Mouse (Mus musculus) splenic B cell, adult 2 months (primary cell): ENCODE results near the gene Calml3.

Source experiments
- DNase-seq: peaks from one replicate; pipeline ENCODE4 v3.0.0-alpha.2; 2011; ENCODE audit warnings: low read depth, low spot score
- H3K27me3 ChIP-seq: 2 replicates; pipeline ENCODE4 v1.6.1; 2012; ENCODE audit warnings: mild to moderate bottlenecking, low read length, moderate library complexity, mixed read lengths; ENCODE audit not compliant: control insufficient read depth, poor library complexity, insufficient read depth, severe bottlenecking
- H3K36me3 ChIP-seq: 2 replicates; pipeline ENCODE4 v1.6.1; 2012; ENCODE audit warnings: mild to moderate bottlenecking, low read length, moderate library complexity, mixed read lengths; ENCODE audit not compliant: control insufficient read depth, poor library complexity, insufficient read depth, severe bottlenecking

The Calml3 gene

DNA sequence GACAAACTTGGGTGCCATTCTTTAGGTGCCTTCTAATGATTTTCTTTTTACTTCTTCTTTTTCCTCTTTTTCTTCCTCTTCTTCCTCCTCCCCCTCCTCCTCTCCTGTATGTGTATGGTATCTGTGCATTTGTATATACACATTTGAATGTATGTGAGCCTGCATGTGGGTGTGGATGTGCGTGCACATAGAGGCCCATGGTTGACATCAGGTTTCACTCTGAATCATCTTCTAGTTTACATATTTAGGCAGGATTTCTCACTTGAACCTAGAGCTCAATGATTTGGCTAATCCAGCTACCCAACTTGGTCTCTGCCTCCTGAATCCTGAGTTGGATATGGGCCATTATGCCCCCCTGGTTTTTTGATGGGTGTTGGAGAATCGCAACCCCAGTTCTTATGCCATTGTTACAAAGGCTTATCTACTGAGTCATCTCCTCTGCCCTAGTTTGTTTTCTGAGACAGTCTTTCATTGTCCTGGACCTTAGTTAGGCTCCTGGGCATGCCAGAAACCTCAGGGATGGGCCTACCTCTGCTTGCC lies 30.9 kb downstream of the Calml3 start:
- no peak for DNase-seq
- H3K27me3 ChIP-seq = no peaks in the 10 kb centered on the region

DNA sequence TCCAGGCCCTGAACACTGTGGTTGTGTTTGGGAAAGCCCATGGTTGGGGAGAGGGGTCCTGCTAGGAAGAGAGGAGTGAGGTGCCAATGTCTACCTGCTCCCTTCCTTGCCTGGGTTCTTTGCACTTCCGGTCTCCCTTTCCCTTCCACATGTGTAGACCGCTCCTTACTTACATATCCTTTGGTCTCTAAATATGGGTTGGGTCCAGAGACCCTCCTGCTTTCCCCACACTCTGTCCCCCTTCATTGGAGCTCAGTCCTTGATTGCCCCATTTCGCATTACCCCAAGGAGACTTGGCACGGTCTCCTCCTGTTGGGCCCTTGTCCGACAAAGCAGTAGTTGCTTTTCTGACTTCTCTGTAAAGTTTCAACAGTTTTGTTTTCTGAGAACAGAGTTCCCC lies 32.9 kb downstream of the Calml3 start:
- Histone ChIP-seq H3K27me3 (no peaks in the 10 kb centered on the region), H3K36me3 (no peaks in the 10 kb centered on the region)
- no peak for DNase-seq

More for the DNA sequence above, 30.9 kb downstream of the Calml3 start:
- H3K36me3 ChIP-seq = no peaks in the 10 kb centered on the region

DNA sequence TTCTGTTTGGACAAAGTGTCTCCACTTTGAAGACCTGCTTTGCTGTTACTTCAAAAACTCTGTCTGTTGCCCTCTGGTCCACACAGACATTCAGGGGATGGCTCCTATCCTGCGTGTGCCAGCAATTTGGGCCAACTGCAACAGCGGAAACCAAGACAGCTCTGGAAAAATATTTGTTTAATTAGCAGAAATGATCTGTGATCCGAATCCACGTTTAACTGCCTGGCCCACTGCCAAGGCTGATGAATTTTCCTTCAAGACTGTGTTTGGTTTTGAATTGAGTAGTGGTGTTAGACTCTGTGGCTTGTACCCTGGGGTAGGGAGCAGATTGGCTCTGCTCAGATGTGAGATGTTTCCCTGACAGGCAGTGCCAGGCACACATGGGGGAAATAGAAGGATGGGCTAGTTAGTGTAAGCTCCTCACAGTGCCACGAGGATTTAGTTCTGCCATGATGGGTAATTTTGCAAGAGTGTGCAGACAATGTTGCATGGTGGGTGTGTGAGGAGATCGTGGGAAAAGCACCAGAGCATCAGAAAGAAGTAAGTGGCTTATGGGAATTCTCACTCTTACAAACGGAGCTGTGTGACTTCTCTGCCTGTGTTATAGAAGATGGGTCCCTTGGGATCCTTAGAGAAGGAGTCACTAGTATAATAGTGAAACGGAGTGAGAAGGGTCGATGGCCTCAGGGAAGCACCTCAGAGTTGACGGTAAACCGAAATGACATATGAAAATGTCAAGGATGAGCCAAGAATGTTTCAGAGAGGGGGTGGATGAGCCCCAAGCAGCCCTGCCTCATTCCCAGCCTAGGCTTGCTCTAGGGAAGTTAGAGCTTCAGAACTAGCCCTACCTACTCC lies 33.7 kb downstream of the Calml3 start:
- Histone ChIP-seq H3K27me3 (no peaks in the 10 kb centered on the region), H3K36me3 (no peaks in the 10 kb centered on the region)
- no peak for DNase-seq

DNA sequence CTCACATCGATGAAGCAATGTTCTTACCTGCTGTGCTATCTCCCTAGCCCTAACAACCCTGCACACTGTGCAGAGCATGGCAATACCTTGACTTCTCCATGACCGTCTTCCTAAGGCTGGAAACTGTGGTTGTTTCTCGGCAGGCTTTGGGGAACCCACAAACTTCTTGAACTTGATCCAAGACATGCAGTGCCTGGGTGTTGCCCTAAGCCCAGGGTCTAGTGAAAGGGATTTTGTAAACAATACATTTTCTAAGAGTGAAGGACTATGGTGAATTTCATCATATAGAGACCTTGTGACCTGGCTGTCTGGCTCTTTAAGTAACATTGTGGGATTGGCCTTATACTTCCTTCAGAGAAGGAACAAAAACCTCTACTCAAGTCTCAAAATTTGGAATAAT lies 34.6 kb downstream of the Calml3 start:
- no peak for DNase-seq
- Histone ChIP-seq H3K36me3 (no peaks in the 10 kb centered on the region), H3K27me3 (no peaks in the 10 kb centered on the region)

DNA sequence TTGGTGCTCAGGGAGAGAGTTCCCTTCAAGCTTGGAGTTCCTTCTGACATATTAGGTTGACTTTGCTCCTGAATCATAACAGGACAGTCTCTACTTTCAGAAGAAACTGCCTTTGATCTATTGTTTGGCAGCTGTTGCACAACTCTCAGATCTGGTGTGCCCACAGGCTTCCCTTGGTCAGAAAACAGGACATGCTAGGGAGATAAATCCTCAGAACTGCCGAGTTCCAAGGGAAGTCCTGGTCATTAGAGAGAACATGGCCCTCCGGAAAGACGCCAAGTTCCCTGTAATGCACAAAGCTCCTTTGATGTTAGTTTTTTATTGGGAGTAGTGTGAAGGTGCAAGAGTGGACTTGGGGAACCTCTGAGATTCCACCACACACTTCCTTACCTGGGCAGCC lies 35.5 kb downstream of the Calml3 start:
- H3K36me3 ChIP-seq = no peaks in the 10 kb centered on the region
- H3K27me3 ChIP-seq = no peaks in the 10 kb centered on the region
- no peak for DNase-seq

DNA sequence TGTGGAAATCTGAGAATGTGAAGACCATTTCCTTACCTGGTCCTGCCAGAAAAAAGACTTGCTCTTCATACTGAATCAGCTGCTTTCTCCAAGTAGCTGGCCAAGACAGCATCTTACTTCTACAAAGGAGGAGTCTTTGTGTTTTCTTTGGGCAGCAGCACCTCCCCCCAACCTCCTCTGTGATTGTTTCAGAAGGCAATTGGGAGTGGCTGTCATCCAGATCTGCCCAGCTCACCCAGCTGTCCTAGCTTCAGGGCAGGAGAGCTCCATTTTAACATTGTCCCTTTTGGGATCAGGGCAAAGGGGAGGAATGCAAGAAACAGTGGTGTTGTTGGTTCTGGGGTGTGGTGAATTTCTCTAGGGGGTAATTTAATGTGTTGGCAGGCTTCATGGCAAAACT lies 37.0 kb downstream of the Calml3 start:
- H3K27me3 ChIP-seq = no peaks in the 10 kb centered on the region
- no peaks in the 10 kb centered on the region for H3K36me3 ChIP-seq
- no peak for DNase-seq

DNA sequence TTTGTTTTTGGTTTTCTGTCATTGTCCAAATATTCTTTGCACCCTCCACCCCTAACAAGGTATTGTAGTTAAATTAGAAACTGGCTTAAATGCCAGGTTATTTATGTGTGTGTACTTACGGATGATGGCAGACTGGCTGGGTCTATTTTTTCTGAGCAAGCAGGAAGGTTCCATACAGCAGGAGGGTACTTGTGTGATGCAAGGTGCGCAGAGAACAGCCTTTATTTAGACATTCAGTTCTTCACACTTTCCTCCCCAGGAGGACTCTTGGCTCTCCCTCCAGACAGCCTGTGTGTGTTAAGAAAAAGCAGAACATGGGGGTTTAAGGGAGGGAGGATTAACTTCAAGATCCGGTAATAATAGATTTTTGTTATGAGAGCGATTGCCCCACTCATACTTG lies 38.3 kb downstream of the Calml3 start:
- no peaks in the 10 kb centered on the region for H3K27me3 ChIP-seq
- H3K36me3 ChIP-seq = no peaks in the 10 kb centered on the region
- DNase-seq = no peak

DNA sequence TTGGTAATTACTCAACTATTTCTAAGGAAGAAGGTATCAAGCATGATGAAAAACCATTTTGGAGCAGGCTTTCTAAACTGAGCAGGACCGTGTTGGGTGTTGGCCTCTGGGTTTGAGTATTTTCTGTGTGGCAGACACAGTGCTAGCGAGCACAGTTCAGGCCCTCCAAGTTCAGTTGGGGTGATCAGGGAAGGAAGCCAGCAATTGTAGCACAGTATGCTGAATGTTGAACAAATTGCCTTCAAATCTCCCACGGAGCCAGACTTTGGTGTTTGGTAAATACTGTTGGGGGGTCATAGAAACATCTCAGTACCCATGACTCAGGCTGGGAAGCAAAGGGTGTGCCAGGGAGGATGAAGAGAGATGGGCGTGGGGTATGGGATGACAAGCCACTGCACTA lies 43.0 kb downstream of the Calml3 start:
- no peaks in the 10 kb centered on the region for H3K36me3 ChIP-seq
- no peaks in the 10 kb centered on the region for H3K27me3 ChIP-seq
- DNase-seq = no peak

DNA sequence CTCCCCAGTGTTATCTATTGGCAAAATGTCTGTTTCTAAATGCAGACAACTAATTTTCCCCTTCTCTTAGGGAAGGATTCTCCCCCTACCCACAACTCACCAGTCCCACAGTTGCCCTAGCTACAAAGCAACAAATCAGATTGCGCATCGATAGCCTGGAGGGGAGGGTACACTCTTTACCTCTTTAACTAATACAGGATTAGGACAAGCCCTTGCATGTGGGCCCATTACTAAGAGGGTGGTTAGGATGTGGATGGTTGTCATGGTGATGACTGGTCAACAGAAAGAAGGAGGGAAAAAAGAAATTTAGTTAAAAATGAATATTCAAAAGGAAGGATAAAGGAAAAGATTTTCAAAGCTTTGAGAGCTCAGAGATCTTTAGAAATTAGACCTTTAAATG lies 45.8 kb downstream of the Calml3 start:
- no peak for DNase-seq
- H3K27me3 ChIP-seq = no peaks in the 10 kb centered on the region
- H3K36me3 ChIP-seq = no peaks in the 10 kb centered on the region

DNA sequence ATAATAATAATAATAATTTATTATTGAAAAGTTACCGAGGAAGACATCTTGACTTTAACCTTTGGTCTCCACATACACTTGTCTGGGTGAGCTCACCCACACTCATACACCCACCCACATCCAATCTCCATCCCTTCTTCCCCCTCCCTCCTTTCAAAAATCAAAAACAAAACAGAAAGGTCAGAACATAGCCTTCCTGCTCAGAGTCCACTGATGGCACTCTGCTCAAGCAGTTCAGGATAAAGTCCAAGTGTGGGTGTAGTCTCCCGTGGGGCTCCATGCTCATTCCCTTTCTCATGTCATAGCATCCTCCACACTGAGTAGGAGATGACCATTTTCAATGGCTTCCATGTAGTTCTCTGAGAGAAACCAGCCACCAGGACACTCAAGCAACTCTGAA lies 50.8 kb downstream of the Calml3 start:
- no peak for DNase-seq
- no peaks in the 10 kb centered on the region for H3K27me3 ChIP-seq
- H3K36me3 ChIP-seq = no peaks in the 10 kb centered on the region
